Mouse (Mus musculus) liver, embryonic 16.5 days (tissue): Measurements from ENCODE around the gene Fcgrt. TPM values are rescaled to one million over a fixed set of nuclear protein-coding genes. Genes with fewer than 3 reads are reported as not detected.
"Not testable (repeated sequence)": the region's sequence is repeated elsewhere in the genome, so short reads cannot be mapped to it uniquely, and the experiment has no call there.

Experiments
- ATAC-seq: fragments of 200-750 bp; cut with Nextera tagmentation; 2 replicates; pipeline ENCODE4 v1.8.0; 2017; ENCODE audit warnings: low read depth, mild to moderate bottlenecking, moderate number of reproducible peaks, moderate library complexity
- H3K27ac ChIP-seq: fragments of 300-500 bp; sonication (generic); 2 replicates; pipeline ENCODE4 v1.5.1; 2014; ENCODE audit warnings: mild to moderate bottlenecking, low read length
- H3K27me3 ChIP-seq: fragments of 300-500 bp; sonication (generic); 2 replicates; pipeline ENCODE4 v1.6.1; 2014; ENCODE audit warnings: low read depth, low read length, mixed read lengths; ENCODE audit not compliant: control insufficient read depth, insufficient read depth
- H3K36me3 ChIP-seq: fragments of 300-500 bp; sonication (generic); 2 replicates; pipeline ENCODE4 v1.6.1; 2014; ENCODE audit warnings: mild to moderate bottlenecking; ENCODE audit not compliant: control insufficient read depth, insufficient read depth
- H3K4me1 ChIP-seq: fragments of 300-500 bp; sonication (generic); 2 replicates; pipeline ENCODE4 v1.6.1; 2014; ENCODE audit warnings: low read depth, low read length, mixed read lengths; ENCODE audit not compliant: control insufficient read depth
- H3K4me2 ChIP-seq: fragments of 300-500 bp; sonication (generic); 2 replicates; pipeline ENCODE4 v1.6.1; 2014; ENCODE audit warnings: low read depth, low read length, mixed read lengths
- H3K4me3 ChIP-seq: fragments of 300-500 bp; sonication (generic); 2 replicates; pipeline ENCODE4 v1.5.1; 2014; ENCODE audit warnings: low read depth, mild to moderate bottlenecking, low read length
- H3K9ac ChIP-seq: fragments of 300-500 bp; sonication (generic); 2 replicates; pipeline ENCODE4 v1.6.1; 2014; ENCODE audit warnings: low read depth, low read length
- H3K9me3 ChIP-seq: fragments of 300-500 bp; sonication (generic); replicated peaks from 2 replicates; pipeline ENCODE4 v1.6.1; 2016; ENCODE audit warnings: low read length; ENCODE audit not compliant: control insufficient read depth
- WGBS: fragments of 180-500 bp; shearing (Covaris S2); extraction: QIAGEN DNeasy Blood & Tissue Kit; methylation state at CpG from one replicate; pipeline ENCODE4 v1.1.7; 2014; ENCODE audit not compliant: insufficient replicate concordance; 5-methylcytosine and 5-hydroxymethylcytosine counted together
- polyA plus RNA-seq: library from polyadenylated mRNA; unstranded; fragments of >200 nt; fragmentation: Nextera tagmentation; extraction: Ambion mirVana; gene quantifications from 2 replicates; pipeline ENCODE4 v1.2.1, GENCODE M21; 2015

Gene Fcgrt
- 50.6 and 56.1 TPM in 2 replicates for polyA plus RNA-seq

- Histone ChIP-seq H3K4me1 (peaks cover 8% of the 10 kb centered on the region), H3K9ac (peak within 1 kb of the TSS; percentile 34; the same call in 1 of the 2 replicates), H3K27ac (peak within 1 kb of the TSS; percentile 65), H3K4me3 (peak within 1 kb of the TSS; percentile 36), H3K9me3 (no peaks in the 10 kb centered on the region), H3K4me2 (peak within 1 kb of the TSS; percentile 34), H3K36me3 (no peaks in the 10 kb centered on the region), H3K27me3 (no peaks in the 10 kb centered on the region)
- 34% methylated on average over 7 of the region's 7 CpGs for WGBS
- ATAC-seq: peak; percentile 93
Observed at GRCm38 (mm10) chr7:45103652-45104180, at the start of gene Fcgrt. Fcgrt (minus strand) TSS chr7:45103851.

GRCm38 (mm10) chr7:45153052-45153451, 49.4 kb upstream of the Fcgrt start:
- not testable (repeated sequence) for H3K36me3 ChIP-seq, H3K27ac ChIP-seq, H3K9ac ChIP-seq, H3K4me1 ChIP-seq, H3K27me3 ChIP-seq, ATAC-seq, H3K4me3 ChIP-seq, H3K9me3 ChIP-seq
- WGBS: 71% methylated on average over 2 of the region's 2 CpGs
- H3K4me2 ChIP-seq: 0 out of 2 replicates have a peak overlapping the region, but pooled peaks have one; percentile 85

- no peak overlapping the region for H3K27ac ChIP-seq
- peaks cover 6% of the 10 kb centered on the region for H3K4me1 ChIP-seq
Observed at GRCm38 (mm10) chr7:45151303-45151702, 47.7 kb upstream of the Fcgrt start.

GRCm38 (mm10) chr7:45150321-45150720, 46.7 kb upstream of the Fcgrt start:
- Histone ChIP-seq H3K9me3 (no peaks in the 10 kb centered on the region), H3K27ac (no peak overlapping the region), H3K9ac (no peak overlapping the region), H3K27me3 (no peaks in the 10 kb centered on the region), H3K4me2 (no peak overlapping the region), H3K4me1 (peaks cover 6% of the 10 kb centered on the region), H3K36me3 (no peaks in the 10 kb centered on the region), H3K4me3 (no peak overlapping the region)
- WGBS: 64% methylated on average over 4 of the region's 4 CpGs
- no peak for ATAC-seq

More at GRCm38 (mm10) chr7:45151303-45151702, 47.7 kb upstream of the Fcgrt start:
- H3K4me3 ChIP-seq: no peak overlapping the region
- H3K9me3 ChIP-seq: no peaks in the 10 kb centered on the region
- no peak overlapping the region for H3K9ac ChIP-seq
- no peak for ATAC-seq
- H3K36me3 ChIP-seq: no peaks in the 10 kb centered on the region
- no peaks in the 10 kb centered on the region for H3K27me3 ChIP-seq
- WGBS: 63% methylated on average over 11 of the region's 11 CpGs
- no peak overlapping the region for H3K4me2 ChIP-seq

- H3K4me2 ChIP-seq: no peak overlapping the region
- no peak overlapping the region for H3K27ac ChIP-seq
- no peak overlapping the region for H3K9ac ChIP-seq
- peaks cover under 1% of the 10 kb centered on the region for H3K4me1 ChIP-seq
- no peak overlapping the region for H3K4me3 ChIP-seq
- 75% methylated on average over 6 of the region's 6 CpGs for WGBS
- H3K9me3 ChIP-seq: no peaks in the 10 kb centered on the region
- no peaks in the 10 kb centered on the region for H3K27me3 ChIP-seq
- ATAC-seq: no peak
- no peaks in the 10 kb centered on the region for H3K36me3 ChIP-seq
Observed at GRCm38 (mm10) chr7:45149545-45149944, 45.9 kb upstream of the Fcgrt start.

- 52% methylated on average over 4 of the region's 4 CpGs for whole genome bisulfite sequencing
- no peak overlapping the region for H3K4me2 ChIP-seq
- no peaks in the 10 kb centered on the region for H3K27me3 ChIP-seq
- H3K36me3 ChIP-seq: no peaks in the 10 kb centered on the region
- H3K4me3 ChIP-seq: no peak overlapping the region
- H3K9ac ChIP-seq: no peak overlapping the region
- no peak for ATAC-seq
- no peaks in the 10 kb centered on the region for H3K9me3 ChIP-seq
- H3K27ac ChIP-seq: no peak overlapping the region
- H3K4me1 ChIP-seq: no peaks in the 10 kb centered on the region; the same call in none of the 2 replicates
Observed at GRCm38 (mm10) chr7:45148534-45149098, 45.0 kb upstream of the Fcgrt start.

- WGBS: 66% methylated on average over 11 of the region's 11 CpGs
- ATAC-seq: peak; percentile 62
- Histone ChIP-seq H3K36me3 (no peaks in the 10 kb centered on the region; the same call in 1 of the 2 replicates), H3K9ac (peak overlapping the region; percentile 1; the same call in 1 of the 2 replicates), H3K4me1 (no peaks in the 10 kb centered on the region; the same call in none of the 2 replicates), H3K4me3 (no peak overlapping the region), H3K9me3 (no peaks in the 10 kb centered on the region), H3K27me3 (no peaks in the 10 kb centered on the region), H3K4me2 (no peak overlapping the region), H3K27ac (no peak overlapping the region; the same call in 1 of the 2 replicates)
Observed at GRCm38 (mm10) chr7:45147899-45148298, 44.2 kb upstream of the Fcgrt start.

- no peak for ATAC-seq
- H3K9me3 ChIP-seq: no peaks in the 10 kb centered on the region
- no peak overlapping the region for H3K27ac ChIP-seq
- H3K36me3 ChIP-seq: no peaks in the 10 kb centered on the region; the same call in 1 of the 2 replicates
- WGBS: 87% methylated on average over 11 of the region's 11 CpGs
- H3K9ac ChIP-seq: peak overlapping the region; percentile 1; the same call in 1 of the 2 replicates
- no peaks in the 10 kb centered on the region for H3K27me3 ChIP-seq
- no peak overlapping the region for H3K4me2 ChIP-seq
- no peaks in the 10 kb centered on the region; the same call in none of the 2 replicates for H3K4me1 ChIP-seq
- H3K4me3 ChIP-seq: no peak overlapping the region
Observed at GRCm38 (mm10) chr7:45147267-45147666, 43.6 kb upstream of the Fcgrt start.

GRCm38 (mm10) chr7:45145460-45145859, 41.8 kb upstream of the Fcgrt start:
- Histone ChIP-seq H3K9me3 (no peaks in the 10 kb centered on the region), H3K4me3 (no peak overlapping the region), H3K4me1 (no peaks in the 10 kb centered on the region; the same call in none of the 2 replicates), H3K36me3 (no peaks in the 10 kb centered on the region; the same call in 1 of the 2 replicates), H3K9ac (no peak overlapping the region), H3K4me2 (no peak overlapping the region), H3K27ac (no peak overlapping the region), H3K27me3 (no peaks in the 10 kb centered on the region)
- no peak for ATAC-seq
- WGBS: 85% methylated on average over 8 of the region's 8 CpGs
